Mouse (Mus musculus) G1E (cell line): Measurements from ENCODE around the gene Xk.

Experiments
- POLR2AphosphoS5 ChIP-seq: IDR thresholded peaks from 2 replicates; pipeline ENCODE4 v1.6.1; 2012; ENCODE audit warnings: low read depth, low read length, inconsistent platforms; ENCODE audit not compliant: insufficient replicate concordance
- TAL1 ChIP-seq: conservative IDR thresholded peaks from 2 replicates; pipeline ENCODE4 v1.6.1; 2012; ENCODE audit warnings: low read depth, low read length, inconsistent platforms, mixed read lengths

DNA sequence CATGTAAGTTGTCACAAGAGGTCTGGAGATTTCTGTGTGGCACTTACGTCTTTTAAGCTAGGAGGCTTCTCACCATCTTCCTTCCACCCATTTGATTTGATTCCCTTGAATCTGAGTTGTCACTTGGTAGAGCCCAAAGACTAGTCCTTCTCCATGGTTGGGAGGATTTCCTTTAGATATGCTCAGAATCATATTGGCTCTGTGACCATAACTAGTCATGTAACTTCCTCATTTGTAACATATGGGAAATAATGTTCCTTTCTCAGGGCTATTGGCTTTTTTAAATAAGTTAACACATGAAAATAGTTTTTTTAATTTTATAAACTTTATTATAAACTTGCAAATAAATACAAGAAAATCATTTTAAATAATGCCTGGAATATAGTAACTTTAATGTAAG lies 13.3 kb upstream of the Xk start:
- no peak for TF ChIP-seq POLR2AphosphoS5
- TF ChIP-seq TAL1, result no peak
